Mouse (Mus musculus): ENCODE measurements around the gene Kcng3. TPM values are rescaled to one million over a fixed set of nuclear protein-coding genes. Genes with fewer than 3 reads are reported as not detected.

Gene Kcng3
- polyA plus RNA-seq, 1 experiment from 2014 or later: 0.08 TPM

GRCm38 (mm10) chr17:83542424-83542823 lies 89.3 kb downstream of the Kcng3 start:
- Histone ChIP-seq H3K27ac (no peak overlapping the region), H3K36me3 (no peaks in the 10 kb centered on the region), H3K9me3 (no peaks in the 10 kb centered on the region), H3K27me3 (peaks cover 9% of the 10 kb centered on the region), H3K4me1 (replicated peaks) (peaks cover 36% of the 10 kb centered on the region), H3K4me3 (no peak overlapping the region), H3K9ac (no peak overlapping the region), H3K4me2 (no peak overlapping the region)
- ATAC-seq (ENCODE audit: low FRiP score): no peak
- 97% methylated on average over 2 of the region's 2 CpGs for WGBS

GRCm38 (mm10) chr17:83539262-83540037 lies 92.2 kb downstream of the Kcng3 start:
- no peak overlapping the region for H3K4me3 ChIP-seq
- no peak for ATAC-seq (ENCODE audit: low FRiP score)
- peaks cover 14% of the 10 kb centered on the region for H3K4me1 ChIP-seq (replicated peaks)
- no peak overlapping the region for H3K9ac ChIP-seq
- H3K36me3 ChIP-seq: no peaks in the 10 kb centered on the region
- H3K9me3 ChIP-seq: no peaks in the 10 kb centered on the region
- no peak overlapping the region for H3K4me2 ChIP-seq
- WGBS: 65% methylated on average over 12 of the region's 12 CpGs
- no peak overlapping the region for H3K27ac ChIP-seq
- peaks cover 3% of the 10 kb centered on the region; the same call in 1 of the 2 replicates for H3K27me3 ChIP-seq

GRCm38 (mm10) chr17:83538694-83539093 lies 93.0 kb downstream of the Kcng3 start:
- H3K4me3 ChIP-seq: no peak overlapping the region
- no peak for ATAC-seq (ENCODE audit: low FRiP score)
- WGBS: 95% methylated on average over 1 of the region's 1 CpGs
- H3K9me3 ChIP-seq: no peaks in the 10 kb centered on the region
- no peak overlapping the region for H3K9ac ChIP-seq
- no peaks in the 10 kb centered on the region for H3K36me3 ChIP-seq
- no peaks in the 10 kb centered on the region for H3K27me3 ChIP-seq
- 0 out of 2 replicates have a peak overlapping the region, but pooled peaks have one; percentile 55 for H3K27ac ChIP-seq
- H3K4me2 ChIP-seq: no peak overlapping the region
- H3K4me1 ChIP-seq (replicated peaks): peaks cover 14% of the 10 kb centered on the region

- H3K27me3 ChIP-seq: no peaks in the 10 kb centered on the region
- no peaks in the 10 kb centered on the region for H3K9me3 ChIP-seq
- no peak overlapping the region for H3K9ac ChIP-seq
- no peaks in the 10 kb centered on the region for H3K36me3 ChIP-seq
- peaks cover 14% of the 10 kb centered on the region for H3K4me1 ChIP-seq (replicated peaks)
- no peak overlapping the region for H3K4me3 ChIP-seq
- H3K27ac ChIP-seq: peak overlapping the region; percentile 55
- WGBS: 55% methylated on average over 9 of the region's 9 CpGs
- no peak overlapping the region for H3K4me2 ChIP-seq
- ATAC-seq (ENCODE audit: low FRiP score): no peak
These were observed 93.6 kb downstream of the Kcng3 start for GRCm38 (mm10) chr17:83538141-83538540.

Other genes starting within 250 kb of the Kcng3 start
- gene Cox7a2l, start 114.6 kb downstream of the Kcng3 start, polyA plus RNA-seq (2015; fragmentation: Nextera tagmentation; extraction: Ambion mirVana): 188 and 192 TPM in 2 replicates
- 30.5 and 33.3 TPM in 2 replicates for gene Mta3, start 74.3 kb upstream of the Kcng3 start, polyA plus RNA-seq (2015; fragmentation: Nextera tagmentation; extraction: Ambion mirVana)
- 0.31 and 0.36 TPM in 2 replicates for gene Haao, start 216.1 kb upstream of the Kcng3 start, polyA plus RNA-seq (2015; fragmentation: Nextera tagmentation; extraction: Ambion mirVana)